Mouse (Mus musculus): Measurements from ENCODE around the gene D630003M21Rik. TPM values are rescaled to one million over a fixed set of nuclear protein-coding genes. Genes with fewer than 3 reads are reported as not detected.
A peak's percentile ranks its signal among the peaks of the same experiment; 100 is the strongest.

D630003M21Rik gene
- total RNA-seq, 4 experiments from 2014 or later: 1.4 to 7.8 (median 4.4) TPM

DNA sequence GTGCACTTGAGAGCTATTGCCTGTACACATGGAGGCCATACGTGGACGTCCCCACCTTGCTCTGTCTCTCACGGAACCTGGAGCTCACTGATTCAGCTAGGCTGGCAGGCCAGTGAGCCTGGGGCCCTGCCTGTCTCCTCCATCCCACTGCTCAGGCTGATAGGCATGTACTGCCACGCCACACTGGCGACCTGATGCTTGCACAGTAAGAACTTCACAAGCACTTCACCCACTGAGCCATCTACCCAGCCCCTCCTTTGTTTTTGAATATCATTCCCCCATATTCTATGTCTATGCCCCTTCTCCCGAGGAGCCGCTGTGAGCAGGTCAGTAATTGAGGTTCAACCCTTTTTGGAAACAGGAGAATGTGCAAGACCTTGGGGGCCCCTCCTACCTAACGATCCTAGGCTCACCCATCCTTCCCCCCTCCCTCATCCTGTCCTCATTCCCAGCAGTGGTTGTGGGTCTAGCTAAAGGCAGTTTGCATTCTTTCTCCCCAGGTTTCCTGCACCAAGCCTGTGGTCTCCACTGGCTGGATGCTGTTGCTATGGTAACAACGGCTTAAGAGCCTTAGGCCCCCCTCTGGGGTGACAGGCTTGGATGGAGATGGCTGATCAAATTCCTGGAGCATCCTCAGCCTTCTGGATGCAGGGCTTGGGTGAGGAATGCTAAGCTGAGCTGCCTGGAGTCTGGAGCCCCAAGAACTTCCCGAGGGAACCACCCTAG is 35.2 kb downstream of the D630003M21Rik start:
- no peak for DNase-seq

DNA sequence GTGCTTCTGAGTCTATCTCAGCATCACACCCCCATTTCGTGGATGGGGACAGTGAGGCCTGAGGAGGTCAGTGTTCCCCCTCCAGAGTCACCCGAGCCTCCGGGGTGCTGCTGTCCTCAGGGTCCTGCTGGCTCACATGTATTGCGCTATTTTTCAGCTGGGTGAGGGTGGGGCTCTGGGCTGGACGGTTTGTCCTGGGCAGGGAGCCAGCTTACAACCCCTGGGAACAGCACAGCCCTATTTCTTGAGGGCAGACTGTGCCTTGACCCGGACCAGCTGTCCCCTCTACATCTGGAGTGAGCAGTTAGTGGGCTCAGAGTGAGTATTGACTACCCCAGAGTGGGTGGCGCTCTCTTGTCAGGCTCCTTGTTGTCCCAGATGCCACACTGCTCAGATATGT is 37.9 kb downstream of the D630003M21Rik start:
- DNase-seq: no peak

DNA sequence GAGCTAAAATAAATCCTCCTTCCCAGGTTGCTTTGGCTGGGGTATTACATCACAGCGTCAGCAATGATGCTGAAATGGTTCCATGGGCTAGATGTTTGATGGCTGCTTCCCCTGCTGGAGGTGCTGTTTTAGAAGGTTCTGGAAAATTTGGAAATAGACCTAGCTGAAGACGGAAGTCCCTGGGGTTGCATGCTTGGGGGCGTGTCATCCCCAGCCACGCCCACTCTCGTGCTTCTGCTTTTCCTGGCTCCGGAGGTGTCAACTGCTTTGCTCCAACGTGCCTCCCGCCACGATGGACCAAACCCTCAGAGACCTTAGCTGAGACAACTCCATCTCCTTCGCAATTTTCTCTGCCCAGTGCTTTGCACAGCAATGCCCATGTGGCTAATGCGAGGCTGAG is 39.6 kb downstream of the D630003M21Rik start:
- no peak for DNase-seq

DNA sequence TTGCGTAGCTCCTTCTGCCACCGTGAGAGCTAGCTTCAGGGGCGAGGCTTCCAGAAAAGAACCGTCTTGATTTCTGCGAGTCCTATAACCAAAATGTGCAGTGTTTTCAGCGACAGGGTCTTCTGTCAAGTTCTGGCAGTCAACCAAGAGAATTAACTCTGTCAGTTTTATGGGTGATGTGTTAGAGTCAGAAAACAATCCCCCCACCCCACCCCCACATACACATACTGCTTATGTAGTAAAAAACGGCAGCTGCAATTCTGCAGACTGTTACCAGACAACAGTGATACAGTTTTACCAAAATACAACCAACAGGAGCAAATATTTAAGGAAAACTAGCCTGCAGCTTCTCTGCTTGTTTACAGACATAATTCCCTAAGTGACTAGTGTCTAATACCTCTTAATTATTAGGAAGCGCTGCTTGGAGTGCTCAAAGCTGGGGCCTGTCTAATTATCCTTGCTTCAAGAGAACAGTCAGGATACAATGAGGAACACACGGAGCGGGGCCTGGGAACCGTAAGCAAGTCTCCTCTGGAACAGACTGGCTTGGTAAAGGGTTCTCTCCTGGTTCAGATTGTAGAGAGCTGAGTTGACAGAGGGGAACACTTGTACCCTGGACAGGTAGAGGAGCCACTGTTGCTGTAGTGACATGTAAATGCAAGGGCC is 42.7 kb downstream of the D630003M21Rik start:
- DNase-seq: no peak

DNA sequence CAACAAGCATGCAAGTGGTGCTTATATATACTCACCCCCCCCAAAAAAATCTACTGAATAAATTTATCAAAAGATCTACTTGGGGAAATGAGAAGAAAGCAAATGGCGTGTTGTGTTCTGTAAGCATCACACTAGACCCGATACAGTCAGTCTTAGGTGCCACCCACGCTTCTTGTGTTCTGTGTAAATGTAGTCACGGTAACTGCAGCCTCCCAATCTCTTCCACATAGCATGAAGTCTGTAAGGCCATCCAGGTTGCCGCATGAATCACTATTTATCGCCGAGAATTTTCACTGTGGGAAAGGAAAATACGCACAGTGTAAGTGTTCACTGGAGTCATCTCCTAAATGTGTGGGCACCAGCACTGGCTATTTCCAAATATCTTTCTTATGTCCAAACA is 45.8 kb downstream of the D630003M21Rik start:
- no peak for DNase-seq

DNA sequence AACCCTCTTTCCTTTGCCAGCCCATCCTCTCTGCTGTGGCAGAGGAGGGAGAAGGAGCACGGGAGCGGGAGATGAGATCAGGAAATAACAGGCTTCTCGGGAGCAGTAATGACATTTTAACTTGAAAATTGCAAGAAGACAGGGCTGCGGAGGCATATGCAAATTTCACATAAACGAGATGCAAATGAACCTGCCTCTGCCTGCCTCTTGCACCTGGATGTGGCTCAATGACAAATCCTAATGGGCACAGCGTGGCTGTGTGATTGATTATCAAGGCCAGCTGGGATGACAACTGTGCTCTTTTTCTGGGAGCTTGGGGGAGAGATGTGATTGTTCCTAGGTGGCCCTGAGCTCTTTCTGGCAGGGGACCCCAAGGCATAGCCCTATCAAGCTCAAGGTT is 47.1 kb downstream of the D630003M21Rik start:
- DNase-seq: no peak

DNA sequence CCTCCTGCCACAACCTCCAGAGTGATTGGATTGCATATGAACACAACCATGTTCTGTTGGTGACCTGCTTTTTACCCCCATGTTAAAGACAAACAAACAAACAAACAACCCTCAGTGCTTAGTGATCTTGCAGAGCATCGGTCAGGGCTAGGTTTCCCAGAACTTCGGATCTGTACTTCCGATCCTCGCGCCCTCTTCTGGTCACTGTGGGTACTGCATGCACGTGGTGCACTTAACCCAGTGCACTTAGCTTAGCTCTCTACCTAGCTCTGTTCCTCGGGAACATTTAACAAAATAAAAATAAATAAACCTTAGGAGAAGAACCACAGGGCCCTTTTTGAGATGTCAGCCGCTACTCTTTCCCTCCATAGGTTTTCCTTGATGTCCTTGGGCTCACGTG is 48.2 kb downstream of the D630003M21Rik start:
- DNase-seq: no peak

DNA sequence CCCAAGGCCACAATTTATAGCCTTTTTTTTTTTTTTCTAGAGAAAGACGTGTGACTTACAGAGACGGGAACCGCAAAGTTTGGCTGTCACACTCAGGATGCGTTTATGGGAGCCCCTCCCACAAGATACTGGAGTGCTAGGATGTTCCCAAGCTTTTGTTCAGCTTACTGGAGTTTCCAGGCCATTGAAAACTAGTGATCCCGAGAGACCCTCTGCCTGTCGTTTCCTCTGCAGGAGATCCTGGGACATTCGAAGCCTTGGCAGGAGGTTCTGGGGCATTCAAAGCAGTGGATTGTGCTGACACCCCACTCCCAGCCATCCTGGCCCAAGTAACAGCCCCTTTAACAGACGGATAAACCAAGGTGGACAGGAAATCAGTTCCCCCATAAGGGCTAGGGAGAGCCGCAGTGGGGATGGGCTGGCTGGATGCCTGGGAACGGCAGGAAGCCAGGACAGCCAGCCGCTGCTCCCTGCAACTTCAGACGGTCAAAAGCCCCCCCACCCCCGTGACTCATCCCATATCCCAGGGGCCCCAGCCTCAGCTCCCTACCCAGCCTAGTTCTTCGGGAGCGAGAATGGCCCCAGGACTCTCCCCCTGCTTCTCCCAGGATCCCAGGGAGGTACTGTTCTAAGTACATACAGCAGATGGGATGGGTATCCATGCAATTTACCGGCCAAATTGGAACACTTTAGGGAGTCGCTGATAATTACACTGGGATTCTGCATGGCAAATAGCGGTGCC is 49.5 kb downstream of the D630003M21Rik start:
- DNase-seq: no peak

DNA sequence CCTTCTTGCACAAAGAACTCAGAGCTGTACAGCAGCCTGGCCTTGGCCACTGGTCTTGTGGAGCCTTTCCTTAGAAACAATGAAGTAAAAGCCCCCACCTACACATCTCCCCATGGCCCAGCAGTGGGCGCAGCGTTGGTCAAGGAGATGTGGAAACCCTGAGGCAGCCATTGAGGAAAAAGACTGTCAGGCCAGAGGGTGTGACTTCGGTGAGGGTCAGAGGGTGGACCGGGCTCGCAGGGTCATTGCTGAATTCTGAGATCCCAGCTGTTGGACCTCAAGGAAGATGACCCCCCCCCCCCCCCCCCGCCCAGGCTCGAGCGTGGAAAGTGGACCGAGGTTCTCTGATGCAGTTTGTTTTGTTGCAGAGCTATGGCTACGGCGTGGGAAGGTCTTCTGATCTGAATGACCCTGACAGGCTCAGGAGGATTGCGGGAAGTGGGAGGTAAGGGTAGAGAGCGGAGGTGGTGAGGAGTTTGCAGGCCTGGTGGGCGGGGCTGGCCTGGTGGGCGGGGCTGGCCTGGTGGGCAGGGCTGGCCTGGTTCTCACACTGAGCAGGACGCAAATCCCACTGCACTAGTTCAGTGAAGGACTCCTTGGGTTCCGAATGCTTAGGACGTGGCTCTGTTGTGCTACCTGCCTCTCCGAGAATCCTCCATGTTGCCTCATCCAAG is 50.2 kb downstream of the D630003M21Rik start:
- peak; percentile 63 for DNase-seq

DNA sequence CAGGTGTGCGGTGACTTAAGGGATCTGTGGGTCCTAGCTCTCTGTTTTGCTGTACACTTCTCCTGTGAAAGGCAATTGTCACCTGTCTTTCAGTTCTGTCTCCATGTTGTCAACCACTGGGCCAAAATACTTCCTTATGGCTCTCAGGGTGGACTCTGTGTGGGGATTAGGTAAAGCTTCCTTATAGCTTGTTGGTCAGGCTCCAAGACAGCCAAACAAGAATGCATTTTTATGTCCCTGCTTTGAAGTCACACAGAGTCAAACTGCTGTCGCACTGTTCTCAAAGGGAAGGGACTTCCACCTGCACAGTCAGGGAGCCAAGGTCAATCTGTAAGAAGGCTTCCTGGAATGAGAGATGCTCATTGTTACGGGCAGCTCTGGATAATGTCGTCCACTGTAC is 50.9 kb downstream of the D630003M21Rik start:
- no peak for DNase-seq

DNA sequence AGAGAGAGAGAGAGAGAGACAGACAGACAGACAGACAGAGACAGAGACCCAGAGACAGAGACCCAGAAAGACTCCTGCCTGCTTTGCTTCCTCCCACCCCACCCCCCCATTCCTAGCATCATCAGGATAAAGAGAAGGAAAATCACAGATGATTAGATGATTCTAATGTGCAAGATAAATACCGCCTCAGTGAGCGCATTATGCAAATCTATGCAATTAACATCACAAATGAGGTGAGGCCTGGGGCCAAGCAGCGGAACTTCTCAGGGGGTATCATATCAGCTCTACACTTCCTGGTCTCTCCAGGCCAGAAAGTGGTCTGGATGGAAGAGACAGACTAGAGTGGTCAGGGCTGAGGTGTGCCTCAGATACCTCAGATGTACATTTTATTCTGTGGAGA is 51.4 kb downstream of the D630003M21Rik start:
- no peak for DNase-seq

DNA sequence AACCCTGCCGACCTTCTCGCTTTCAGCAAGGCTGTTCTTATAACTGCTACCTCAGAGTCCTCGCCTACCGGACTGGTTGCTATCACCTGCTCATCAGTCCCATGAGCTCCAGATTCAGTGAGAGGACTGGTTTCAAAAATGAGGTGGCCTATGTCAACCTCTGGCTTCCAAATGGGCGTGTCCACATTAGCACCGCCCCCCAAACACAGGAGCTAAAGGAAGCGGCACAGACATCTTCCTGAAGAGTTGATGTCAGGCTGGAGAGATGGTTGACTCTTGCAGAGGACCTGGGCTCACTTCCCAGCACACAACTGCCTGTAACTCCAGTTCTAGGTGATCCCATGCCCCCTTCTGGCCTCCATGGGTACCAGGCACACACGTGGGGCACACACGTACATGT is 52.3 kb downstream of the D630003M21Rik start:
- no peak for DNase-seq

DNA sequence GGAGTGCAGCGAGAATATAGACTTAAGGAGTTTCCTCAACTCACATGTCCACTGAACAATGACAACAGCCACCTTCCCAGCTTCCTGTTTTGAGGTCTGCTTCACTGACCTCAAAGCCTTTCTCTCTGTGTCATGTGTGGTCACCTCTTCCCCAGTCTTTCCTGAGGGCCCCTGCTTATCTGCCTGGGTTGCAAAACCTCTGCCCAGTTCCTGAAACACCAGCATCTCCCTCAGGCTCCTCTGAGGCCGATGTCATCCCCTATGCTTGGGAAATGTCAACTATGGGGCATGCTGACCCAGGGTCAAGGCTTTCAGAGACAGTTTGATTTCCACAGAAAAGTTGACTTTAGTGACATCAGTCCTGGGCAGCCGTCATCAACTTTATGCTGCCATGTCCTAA is 53.6 kb downstream of the D630003M21Rik start:
- no peak for DNase-seq

DNA sequence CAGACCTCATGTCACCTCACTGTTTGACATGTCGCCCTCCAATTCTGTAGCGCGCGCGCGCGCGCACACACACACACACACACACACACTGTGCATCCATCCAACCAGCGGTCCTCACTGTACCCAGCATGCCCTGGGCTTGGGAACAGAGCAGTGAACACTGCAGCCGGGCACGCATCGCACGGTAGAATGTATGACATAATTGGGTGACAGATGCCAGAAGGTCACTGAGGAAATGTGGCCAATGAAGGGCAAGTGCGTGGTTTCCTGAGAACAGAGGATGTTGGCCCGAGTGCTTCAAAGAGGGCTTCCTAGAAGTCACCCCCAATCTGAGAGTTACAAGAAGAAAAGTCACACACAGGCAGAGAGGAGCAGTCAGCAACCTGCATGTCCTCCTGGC is 54.1 kb downstream of the D630003M21Rik start:
- no peak for DNase-seq

DNA sequence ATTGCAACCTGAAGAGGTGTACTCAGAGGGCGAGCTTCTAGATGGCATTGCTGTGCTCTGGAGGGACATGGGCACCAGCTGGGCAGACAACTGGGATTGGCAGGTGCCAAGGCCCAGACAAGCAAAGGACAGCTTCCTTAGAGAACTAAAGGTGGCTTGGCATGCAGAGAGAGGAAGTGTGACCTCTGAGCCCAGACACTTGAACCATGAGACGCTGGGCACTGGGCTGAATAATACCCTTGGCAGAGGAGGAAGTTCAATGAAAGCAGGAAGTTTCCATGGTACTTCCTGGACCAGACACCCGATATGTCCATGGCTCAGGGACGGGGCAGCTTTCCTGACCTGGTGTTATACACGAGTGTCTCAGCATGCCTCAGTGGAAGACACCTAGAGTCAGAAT is 54.6 kb downstream of the D630003M21Rik start:
- no peak for DNase-seq

DNA sequence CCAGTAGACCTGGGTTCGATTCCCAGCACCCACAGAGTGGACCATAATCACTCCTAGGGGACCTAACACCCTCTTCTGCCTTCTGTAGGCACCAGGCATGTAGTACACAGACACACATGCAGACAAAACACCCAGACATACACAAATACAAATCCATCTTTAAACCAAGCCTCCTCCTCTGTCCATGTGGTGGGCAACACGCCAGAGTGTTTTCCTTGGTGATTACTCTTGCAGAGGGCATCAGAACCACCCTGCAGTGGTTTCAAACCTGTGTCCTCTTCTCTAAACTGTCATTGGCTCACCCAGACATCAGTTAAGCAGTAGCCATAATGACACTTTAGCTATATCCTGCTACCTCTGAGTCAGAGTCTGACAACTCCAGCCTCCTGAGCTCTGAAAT is 58.6 kb downstream of the D630003M21Rik start:
- no peak for DNase-seq

DNA sequence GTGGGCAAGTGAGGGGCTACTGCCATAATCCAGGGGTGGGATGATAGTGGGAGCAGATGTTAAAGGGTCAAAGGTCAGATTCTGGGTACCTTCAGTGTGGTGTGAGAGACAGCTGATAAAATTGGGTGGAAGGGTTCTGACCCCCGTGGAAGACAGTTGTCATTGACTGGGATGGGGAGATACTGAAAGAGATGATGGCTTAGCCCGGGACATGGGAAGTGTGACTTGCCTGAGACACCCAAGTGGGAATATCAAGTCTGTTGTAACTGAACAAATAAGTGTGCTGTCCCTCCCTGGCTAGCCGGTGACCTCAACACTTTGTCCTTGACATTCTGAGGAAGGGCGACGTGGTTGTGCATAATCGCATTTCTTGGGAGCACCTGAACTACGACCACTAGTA is 59.3 kb downstream of the D630003M21Rik start:
- DNase-seq: no peak

DNA sequence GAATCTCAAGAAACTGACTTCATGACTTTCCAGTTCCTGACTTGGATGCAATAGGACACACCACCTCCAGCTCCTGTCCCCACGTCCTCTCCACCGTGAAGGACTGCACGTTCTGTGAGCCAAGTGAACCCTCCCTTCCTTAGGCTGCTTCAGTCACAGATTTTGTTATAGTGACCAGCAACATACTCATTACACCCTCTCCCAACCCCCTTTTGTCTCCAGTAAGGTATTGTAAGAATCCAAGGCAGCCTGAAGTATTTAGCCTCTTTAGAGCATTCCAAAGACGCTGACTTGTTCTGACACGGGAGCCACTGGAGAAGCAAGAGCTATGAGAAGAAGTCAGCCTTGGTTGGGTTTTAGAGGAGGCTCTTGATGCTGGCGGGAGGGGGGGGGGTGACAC is 59.7 kb downstream of the D630003M21Rik start:
- no peak for DNase-seq

DNA sequence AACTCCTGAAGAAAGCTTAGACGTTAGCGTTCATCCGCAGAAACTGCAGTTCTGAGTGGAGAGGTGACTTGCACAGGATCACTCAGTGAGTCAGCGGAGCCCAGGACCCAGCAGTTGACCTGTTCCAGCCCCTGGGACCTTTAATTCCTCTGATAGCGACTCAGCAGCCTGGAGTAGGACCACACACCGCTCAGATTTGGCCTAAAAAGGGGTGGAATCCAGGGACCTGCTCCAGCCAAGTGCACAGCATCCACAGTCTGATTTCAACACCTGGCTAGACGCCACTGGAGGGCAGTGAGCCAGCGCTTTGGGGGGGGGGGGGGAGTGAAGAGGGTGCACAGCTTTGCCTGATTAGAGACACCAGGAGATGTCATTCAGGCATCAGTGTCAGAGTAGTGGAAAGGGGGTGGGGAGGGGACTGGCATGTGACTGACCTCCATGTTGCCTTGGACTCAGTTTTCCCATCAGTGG is 60.2 kb downstream of the D630003M21Rik start:
- DNase-seq: no peak

DNA sequence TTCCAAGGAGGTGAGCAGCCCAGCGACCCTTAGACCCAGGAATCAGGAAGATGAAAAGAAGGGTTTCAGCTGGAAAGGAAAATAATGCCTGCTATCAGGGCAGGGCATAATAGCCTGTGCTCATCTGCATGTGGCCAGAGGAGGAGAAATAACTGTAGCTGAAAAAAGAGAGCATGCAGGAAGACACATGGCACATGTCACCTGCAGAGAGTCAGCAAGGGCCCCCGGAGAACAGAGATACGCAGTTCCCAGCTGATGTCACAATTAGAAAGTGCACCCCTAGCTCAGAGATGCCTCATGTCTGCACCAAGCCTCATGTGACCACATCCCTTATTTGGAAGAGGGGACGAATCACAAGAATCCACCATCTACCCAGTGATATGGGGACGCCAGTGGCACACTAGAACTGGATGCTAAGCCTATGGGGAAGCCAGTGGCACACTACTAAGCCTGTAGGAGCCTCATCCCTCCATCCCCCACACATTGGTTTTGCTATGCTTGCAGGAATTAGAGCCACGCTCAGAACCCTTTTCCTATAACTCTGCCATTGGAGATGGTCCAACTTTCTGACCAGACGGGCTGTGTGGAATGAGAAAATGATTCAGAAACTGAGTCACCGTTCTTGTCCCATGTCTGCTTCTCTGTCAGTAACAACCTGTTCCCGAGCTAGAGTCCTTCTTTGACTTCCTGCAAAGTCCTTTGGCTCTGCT is 61.4 kb downstream of the D630003M21Rik start:
- no peak for DNase-seq

DNA sequence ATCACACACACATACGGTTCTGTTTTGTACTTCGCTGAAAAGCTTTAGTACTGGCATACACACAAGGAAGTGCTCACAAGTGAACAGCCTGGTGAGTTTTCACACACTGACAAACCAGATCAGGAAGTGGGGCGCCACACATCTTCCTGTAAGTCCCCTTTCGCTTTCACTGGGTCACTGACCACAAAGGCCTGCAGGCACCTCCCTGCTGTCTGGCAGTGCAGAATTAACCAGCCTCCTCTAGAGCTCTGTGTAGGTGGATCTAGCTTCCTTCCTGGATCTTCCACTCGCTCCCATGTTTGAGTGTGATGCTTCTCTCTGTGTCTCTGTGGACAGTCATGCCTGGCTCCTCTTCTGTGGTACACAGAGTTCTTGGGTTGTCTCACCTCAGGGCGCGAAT is 62.4 kb downstream of the D630003M21Rik start:
- no peak for DNase-seq

DNA sequence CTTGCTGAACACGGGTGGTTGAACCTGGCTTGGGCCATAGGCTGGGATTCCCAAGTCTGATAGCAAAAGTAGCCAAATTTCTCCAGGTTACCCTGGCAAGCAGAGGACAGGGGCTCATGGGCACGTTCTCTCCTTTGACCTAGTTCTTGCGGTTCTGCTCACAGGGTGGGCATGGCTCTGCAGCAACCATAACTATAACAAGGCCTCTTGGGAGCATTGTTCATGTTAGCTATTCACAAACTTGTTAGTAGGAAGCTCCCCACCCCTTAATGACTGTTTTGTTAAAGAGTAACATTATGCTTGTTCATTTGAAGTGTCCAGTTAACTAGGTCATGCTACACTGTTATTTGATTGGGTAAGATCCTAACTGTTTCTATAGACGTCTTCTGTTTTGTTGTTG is 63.2 kb downstream of the D630003M21Rik start:
- DNase-seq: no peak

Measured in adrenal gland, adult 8-10 months (tissue).